Mouse (Mus musculus): Measurements from ENCODE around the gene Hoxc11.

DNA sequence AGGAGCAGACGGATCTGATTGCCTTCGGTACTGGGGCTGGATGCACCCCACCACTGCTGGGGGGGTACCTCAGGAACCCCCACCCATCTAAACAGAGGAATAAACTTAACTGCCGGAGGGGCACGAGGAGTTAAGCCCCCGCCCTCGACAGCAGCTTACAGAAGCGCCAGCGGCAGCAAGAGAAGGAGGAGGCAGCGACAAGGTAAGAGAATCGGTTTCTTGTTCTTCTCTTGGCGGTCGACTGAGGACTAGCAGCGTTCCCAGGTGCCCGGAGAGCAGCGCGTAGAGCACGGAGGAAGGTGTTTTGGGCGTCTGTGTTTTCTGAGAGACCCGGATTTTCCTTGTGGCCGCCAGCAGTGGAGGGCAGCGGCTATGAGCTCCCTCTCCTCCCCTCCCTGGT is 18.0 kb downstream of the Hoxc11 start:
- TF ChIP-seq CTCF (IDR thresholded peaks at IDR 0.05; ENCODE audit: borderline replicate concordance, insufficient read depth, low read depth, low read length) (no peak), POLR2A (IDR thresholded peaks at IDR 0.05; ENCODE audit: borderline replicate concordance, insufficient read depth, low read length) (no peak)

All from cerebellum, adult 2 months (tissue).